Mouse (Mus musculus) embryo, embryonic 9.5 days (tissue): ENCODE results near the gene Lypd5.

ENCODE experiments used
- DNase-seq: peaks from one replicate; pipeline ENCODE4 v3.0.0-alpha.2; 2017; ENCODE audit errors: extremely low spot score

Lypd5 gene

GRCm38 (mm10) chr7:24348896-24349295, at the start of gene Lypd5:
TSS of gene Lypd5 (plus strand) at chr7:24349196.
- no peak for DNase-seq

- DNase-seq: peak; percentile 37
Observed at GRCm38 (mm10) chr7:24299823-24300481, 49.0 kb upstream of the Lypd5 start.

GRCm38 (mm10) chr7:24300771-24301282, 48.2 kb upstream of the Lypd5 start, which contains the start of gene Zfp61:
TSS of gene Zfp61 (minus strand) at chr7:24301232.
- DNase-seq: peak; percentile 85

GRCm38 (mm10) chr7:24315726-24316566, 33.0 kb upstream of the Lypd5 start:
- DNase-seq: no peak

- DNase-seq: peak; percentile 92
Observed at GRCm38 (mm10) chr7:24316567-24317092, 32.4 kb upstream of the Lypd5 start, which contains the start of gene Zfp94. TSS of gene Zfp94 (minus strand) at chr7:24316666.

GRCm38 (mm10) chr7:24318942-24319341, 30.1 kb upstream of the Lypd5 start:
- DNase-seq: no peak

- no peak for DNase-seq
Observed at GRCm38 (mm10) chr7:24322593-24322992, 26.4 kb upstream of the Lypd5 start.

- DNase-seq: no peak
Observed at GRCm38 (mm10) chr7:24325197-24325596, 23.8 kb upstream of the Lypd5 start.

- peak; percentile 56 for DNase-seq
Observed at GRCm38 (mm10) chr7:24325675-24326128, 23.3 kb upstream of the Lypd5 start.

GRCm38 (mm10) chr7:24326273-24327135, 22.5 kb upstream of the Lypd5 start:
- no peak for DNase-seq

- no peak for DNase-seq
Observed at GRCm38 (mm10) chr7:24327281-24327975, 21.6 kb upstream of the Lypd5 start.

- no peak for DNase-seq
Observed at GRCm38 (mm10) chr7:24333304-24333986, 15.6 kb upstream of the Lypd5 start, which contains the start of gene Tescl. TSS of gene Tescl (minus strand) at chr7:24333936.

GRCm38 (mm10) chr7:24335699-24336309, 13.2 kb upstream of the Lypd5 start:
- peak; percentile 47 for DNase-seq

- DNase-seq: no peak
Observed at GRCm38 (mm10) chr7:24338241-24338640, 10.8 kb upstream of the Lypd5 start.

GRCm38 (mm10) chr7:24343701-24344272, 5.2 kb upstream of the Lypd5 start:
- DNase-seq: no peak

- DNase-seq: no peak
Observed at GRCm38 (mm10) chr7:24346444-24346843, 2.6 kb upstream of the Lypd5 start.

GRCm38 (mm10) chr7:24355646-24356045, 6.7 kb downstream of the Lypd5 start:
- DNase-seq: no peak

- no peak for DNase-seq
Observed at GRCm38 (mm10) chr7:24356081-24356480, 7.1 kb downstream of the Lypd5 start.

GRCm38 (mm10) chr7:24357899-24358298, 8.9 kb downstream of the Lypd5 start:
- DNase-seq: no peak
